Mouse (Mus musculus) layer of hippocampus, adult 18-20 months (tissue): ENCODE measurements at regions not wholly inside any gene's neighbourhood (a gene's known extent, or its start where the extent isn't known, plus 50 kb on each side); places are given as distances from the start of the nearest gene placed in this dataset.
A peak's percentile ranks its signal among the peaks of the same experiment; 100 is the strongest.
"Not testable (repeated sequence)": the region's sequence is repeated elsewhere in the genome, so short reads cannot be mapped to it uniquely, and the experiment has no call there.

Source experiments
- DNase-seq, 2 experiments: peaks; one replicate each; pipeline ENCODE4 v3.0.0; 2022; ENCODE audit warnings: low spot score in 2 of 2

GRCm38 (mm10) chr3:60798862-60799261 lies 203.7 kb upstream of the P2ry1 start:
- no peak for DNase-seq

GRCm38 (mm10) chr3:60804711-60805293 lies 197.8 kb upstream of the P2ry1 start:
- no peak for DNase-seq

GRCm38 (mm10) chr3:60811924-60812323 lies 190.7 kb upstream of the P2ry1 start:
- DNase-seq: no peak

- DNase-seq: no peak
These were observed 189.1 kb upstream of the P2ry1 start for GRCm38 (mm10) chr3:60813485-60813884.

GRCm38 (mm10) chr3:60819684-60820281 lies 182.8 kb upstream of the P2ry1 start:
- no peak for DNase-seq

GRCm38 (mm10) chr3:60821463-60821862 lies 181.1 kb upstream of the P2ry1 start:
- no peak for DNase-seq

- DNase-seq: no peak
These were observed 175.8 kb upstream of the P2ry1 start for GRCm38 (mm10) chr3:60826759-60827158.

GRCm38 (mm10) chr3:60832385-60832784 lies 170.2 kb upstream of the P2ry1 start:
- no peak for DNase-seq

- DNase-seq: no peak
These were observed 160.7 kb upstream of the P2ry1 start for GRCm38 (mm10) chr3:60841895-60842294.

GRCm38 (mm10) chr3:60845293-60845692 lies 157.3 kb upstream of the P2ry1 start:
- no peak for DNase-seq

GRCm38 (mm10) chr3:60848437-60848836 lies 154.2 kb upstream of the P2ry1 start:
- DNase-seq: no peak

- DNase-seq: no peak
These were observed 148.8 kb upstream of the P2ry1 start for GRCm38 (mm10) chr3:60853773-60854172.

GRCm38 (mm10) chr3:60855734-60856133 lies 146.9 kb upstream of the P2ry1 start:
- DNase-seq: no peak

- no peak for DNase-seq
These were observed 144.0 kb upstream of the P2ry1 start for GRCm38 (mm10) chr3:60858474-60859118.

- DNase-seq: no peak
These were observed 143.5 kb upstream of the P2ry1 start for GRCm38 (mm10) chr3:60859119-60859515.

GRCm38 (mm10) chr3:60876858-60877257 lies 125.7 kb upstream of the P2ry1 start:
- not testable (repeated sequence) for DNase-seq

GRCm38 (mm10) chr3:60878880-60879279 lies 123.7 kb upstream of the P2ry1 start:
- no peak for DNase-seq

- peak in 1 of 2 experiments; percentile 5 for DNase-seq
These were observed 118.6 kb upstream of the P2ry1 start for GRCm38 (mm10) chr3:60884027-60884426.

GRCm38 (mm10) chr3:60889191-60889861 lies 113.3 kb upstream of the P2ry1 start:
- no peak for DNase-seq

GRCm38 (mm10) chr3:60897628-60898269 lies 104.8 kb upstream of the P2ry1 start:
- no peak for DNase-seq

- no peak for DNase-seq
These were observed 103.9 kb upstream of the P2ry1 start for GRCm38 (mm10) chr3:60898720-60899119.

GRCm38 (mm10) chr3:60901571-60901970 lies 101.0 kb upstream of the P2ry1 start:
- DNase-seq: no peak
